Mouse (Mus musculus) neutrophil, adult 5-6 weeks (primary cell): ENCODE data around the gene Qrich1. TPM values are rescaled to one million over a fixed set of nuclear protein-coding genes. Genes with fewer than 3 reads are reported as not detected.

Experiments
- ATAC-seq: fragments of 151-379, 151-347 bp; 2 replicates; pipeline ENCODE4 v1.8.0; 2017; ENCODE audit warnings: mild to moderate bottlenecking, moderate TSS enrichment; ENCODE audit not compliant: insufficient number of reproducible peaks, poor library complexity, low FRiP score, severe bottlenecking; ENCODE audit errors: extremely low read depth
- total RNA-seq: library from RNA; stranded (forward); fragments of 200-1000 nt; gene quantifications from 2 replicates; pipeline ENCODE4 v1.2.3, GENCODE M21; 2017

Gene Qrich1
- total RNA-seq, 1 experiment from 2014 or later, result 158 TPM

GRCm38 (mm10) chr9:108540846-108541245, 24.2 kb downstream of the Qrich1 start:
- no peak for ATAC-seq

DNA sequence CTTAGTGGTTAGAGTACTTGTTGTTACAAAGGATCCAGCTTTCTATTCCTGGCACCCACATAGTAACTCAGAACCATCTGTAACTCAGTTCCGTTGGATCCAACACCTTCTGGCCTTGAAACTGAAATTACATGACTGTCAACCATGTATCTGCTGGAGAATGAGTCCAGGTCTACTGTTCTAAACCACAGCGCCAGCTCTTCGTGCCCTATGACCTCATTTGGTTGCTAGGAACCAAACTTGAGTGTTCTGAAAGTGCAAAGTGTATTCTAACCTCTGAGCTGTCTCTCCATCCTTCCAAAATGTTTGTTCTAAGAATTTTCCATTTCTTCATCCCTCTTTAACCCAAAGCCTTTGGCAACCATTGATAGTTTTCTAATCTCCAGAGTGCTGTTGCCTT, 29.4 kb downstream of the Qrich1 start:
- no peak for ATAC-seq

DNA sequence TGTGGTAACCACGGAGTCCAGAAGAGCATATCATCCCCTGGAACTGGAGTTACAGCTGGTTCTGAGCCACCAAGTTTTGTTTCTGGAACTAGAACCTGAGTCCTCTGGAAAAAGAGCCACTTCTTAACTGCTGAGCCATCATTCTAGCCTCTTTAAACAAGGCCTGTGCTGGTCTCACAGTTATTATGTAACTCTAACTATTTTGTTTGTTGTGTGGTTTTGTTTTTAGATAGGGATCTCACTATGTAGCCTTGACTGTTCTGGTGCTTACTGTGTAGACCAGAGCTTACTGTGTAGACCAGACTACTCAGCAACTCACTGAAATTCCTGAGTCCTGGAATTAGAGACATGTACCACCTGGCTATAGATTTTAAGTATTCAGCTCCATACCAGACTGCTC, 30.3 kb downstream of the Qrich1 start:
- no peak for ATAC-seq

- ATAC-seq, result no peak
These were observed 42.6 kb downstream of the Qrich1 start for GRCm38 (mm10) chr9:108559169-108559568.

GRCm38 (mm10) chr9:108560227-108560841, 43.7 kb downstream of the Qrich1 start, which contains the start of gene Impdh2:
TSS of gene Impdh2 (plus strand) at chr9:108560286.
- ATAC-seq, result peak; percentile 96

DNA sequence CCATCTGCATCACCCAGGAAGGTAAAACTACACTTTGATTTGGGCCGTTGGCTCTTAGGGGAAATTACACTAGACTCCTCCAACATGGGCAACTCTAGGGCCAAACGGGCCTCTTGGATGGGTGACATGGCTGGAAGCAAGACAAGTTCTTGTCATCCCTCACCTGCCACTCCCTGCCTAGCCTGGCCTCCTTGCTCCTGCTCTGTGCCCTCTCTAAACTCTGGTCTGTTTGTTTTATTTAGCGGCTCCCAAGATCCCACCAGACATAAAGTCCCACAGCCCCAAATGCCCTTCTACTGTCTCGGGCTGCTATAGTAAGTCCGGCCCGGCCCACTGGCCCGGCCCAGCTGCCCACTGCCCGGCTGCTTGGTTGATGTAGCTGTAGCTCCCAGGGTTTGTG, 47.1 kb downstream of the Qrich1 start:
- ATAC-seq, result no peak

DNA sequence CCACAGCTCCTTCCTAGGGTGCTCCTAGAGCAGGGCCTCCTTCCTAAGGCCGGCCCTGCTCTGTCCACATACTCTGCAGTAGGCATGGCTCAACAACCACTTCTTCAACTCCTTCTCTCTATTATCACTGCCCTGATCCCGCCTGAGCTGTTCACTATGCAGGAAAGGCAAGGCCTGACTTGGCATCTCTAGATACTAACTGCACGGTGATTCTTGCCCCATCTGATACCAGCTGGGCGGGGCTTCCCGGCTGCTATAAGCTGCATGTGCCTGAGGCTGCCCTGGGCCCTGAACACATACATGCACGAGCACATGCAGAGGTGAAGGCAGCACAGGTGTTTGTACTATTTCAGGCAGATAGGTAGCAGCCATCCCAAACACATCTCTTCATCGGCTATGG, 47.5 kb downstream of the Qrich1 start:
- no peak for ATAC-seq

DNA sequence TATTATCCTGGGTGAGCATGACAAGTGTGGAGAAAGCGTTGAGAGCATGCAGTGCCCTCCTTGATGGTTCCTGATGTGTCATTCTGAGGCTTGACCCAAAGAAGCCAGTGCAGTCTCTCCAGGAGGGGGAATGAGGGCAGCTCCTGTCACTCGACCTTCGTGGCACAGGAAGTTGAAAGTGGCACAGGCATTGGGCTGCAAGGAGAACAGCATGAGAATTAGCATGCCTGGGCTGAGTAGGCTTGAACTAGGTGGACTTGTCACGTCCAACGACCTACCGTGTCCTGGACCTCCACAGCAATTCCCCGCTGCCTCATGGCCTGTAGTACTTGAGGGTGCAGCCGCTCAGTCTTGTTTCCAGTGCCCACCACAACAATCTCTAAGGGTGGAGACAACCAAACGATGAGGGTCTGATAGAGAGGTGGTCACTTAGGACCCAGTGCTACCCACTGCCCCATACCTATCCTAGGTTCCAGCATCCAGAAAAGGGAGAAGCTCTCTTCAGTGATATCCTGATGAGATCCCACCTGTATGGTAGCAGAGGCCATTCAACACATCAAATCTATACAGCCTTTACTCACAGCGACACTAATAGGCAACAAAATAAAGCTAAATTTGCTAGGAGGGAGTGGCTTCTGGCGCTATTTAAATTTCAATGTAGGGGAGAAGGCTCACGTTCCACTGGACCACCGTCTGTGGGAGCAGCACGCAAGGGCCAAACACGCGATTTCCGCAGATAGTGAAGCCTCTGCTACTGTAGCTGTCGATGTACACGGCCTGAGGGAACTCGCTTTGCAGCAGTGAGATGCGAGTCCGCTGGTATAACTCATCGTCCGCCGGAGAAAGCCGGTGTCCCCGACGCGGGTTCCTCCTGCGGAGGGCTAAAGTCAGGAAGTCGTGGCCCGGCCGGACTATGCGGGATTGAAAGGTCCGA, 49.5 kb downstream of the Qrich1 start:
- no peak for ATAC-seq

DNA sequence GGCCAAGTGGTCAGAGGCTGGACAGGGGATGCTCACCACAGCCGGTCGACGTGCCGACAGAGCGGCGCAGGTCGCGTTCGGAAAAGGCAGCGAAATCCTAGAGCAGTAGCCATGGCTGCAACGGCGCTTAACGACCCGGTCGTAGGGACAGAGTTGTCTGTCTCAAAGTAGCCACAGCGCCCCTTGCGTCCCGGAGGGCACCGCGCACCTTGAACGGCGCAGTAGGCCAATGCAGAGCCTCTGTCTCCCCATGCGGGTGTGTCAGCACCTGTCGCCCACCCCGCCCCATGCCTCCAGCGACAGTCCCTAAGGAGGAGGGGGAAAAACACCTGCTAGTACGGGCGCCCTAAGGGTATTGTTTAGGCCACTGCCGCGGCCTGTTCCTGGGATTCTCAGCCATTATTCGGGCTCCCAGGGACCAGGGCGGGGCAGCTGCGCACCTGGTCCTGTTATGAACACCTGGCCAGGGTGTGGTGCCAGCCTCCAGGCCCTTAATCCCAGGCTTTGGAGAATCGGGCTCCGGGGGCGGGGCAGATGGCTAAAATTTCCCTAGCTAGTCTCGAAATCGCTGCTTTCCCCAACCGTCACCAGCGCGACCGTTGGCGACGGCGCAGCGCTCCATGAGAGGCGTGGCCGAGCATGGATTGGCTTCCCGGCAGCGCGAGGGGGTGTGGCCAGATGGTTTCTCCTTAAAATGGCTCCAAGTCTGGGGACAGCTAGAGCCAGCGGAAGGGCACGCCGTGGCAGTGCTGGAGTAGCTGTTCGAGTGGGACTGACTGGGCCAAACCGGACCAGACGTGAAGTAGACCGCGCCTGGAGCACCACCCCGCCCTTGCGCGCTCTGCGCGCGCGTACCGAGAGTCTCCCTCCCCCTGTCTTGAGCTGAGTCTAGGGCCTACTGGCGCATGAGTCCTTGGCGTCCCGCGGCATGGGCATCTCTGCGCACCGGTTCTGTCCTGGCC, 50.5 kb downstream of the Qrich1 start, which contains the start of gene Ndufaf3:
Gene Ndufaf3, minus strand, starts transcription at position 620 of the 962 bp plus-strand sequence.
- ATAC-seq, result peak; percentile 76

DNA sequence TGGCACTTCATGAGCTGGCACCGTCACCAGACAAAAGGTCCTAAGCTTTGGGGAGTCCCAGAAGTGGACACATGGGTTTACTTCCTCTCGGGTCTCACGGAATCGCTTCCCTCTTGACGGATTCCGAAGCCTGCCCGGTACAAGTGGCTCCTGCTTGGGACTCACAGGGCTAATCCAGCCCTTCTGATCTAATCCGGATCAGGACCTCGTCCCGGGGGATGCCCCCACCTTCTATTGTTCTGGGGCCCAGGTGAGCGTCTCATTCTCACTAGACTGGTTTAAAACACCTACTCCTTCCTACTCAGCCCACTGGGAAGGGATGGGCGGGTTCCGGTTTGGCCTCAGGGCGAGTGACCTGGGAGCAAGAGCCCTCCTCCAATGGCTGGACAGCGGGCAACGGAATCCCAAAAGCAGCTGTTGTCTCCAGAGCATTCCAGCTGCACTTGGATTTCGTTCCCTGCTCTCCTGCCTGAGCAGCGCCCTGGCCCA, 51.4 kb downstream of the Qrich1 start:
- no peak for ATAC-seq

- ATAC-seq, result no peak
These were observed 51.9 kb downstream of the Qrich1 start for GRCm38 (mm10) chr9:108568511-108568921.

- ATAC-seq, result peak; percentile 45
These were observed 53.0 kb downstream of the Qrich1 start, which contains the start of gene Dalrd3 for GRCm38 (mm10) chr9:108569381-108570206. TSS of gene Dalrd3 (plus strand) at chr9:108569886.

DNA sequence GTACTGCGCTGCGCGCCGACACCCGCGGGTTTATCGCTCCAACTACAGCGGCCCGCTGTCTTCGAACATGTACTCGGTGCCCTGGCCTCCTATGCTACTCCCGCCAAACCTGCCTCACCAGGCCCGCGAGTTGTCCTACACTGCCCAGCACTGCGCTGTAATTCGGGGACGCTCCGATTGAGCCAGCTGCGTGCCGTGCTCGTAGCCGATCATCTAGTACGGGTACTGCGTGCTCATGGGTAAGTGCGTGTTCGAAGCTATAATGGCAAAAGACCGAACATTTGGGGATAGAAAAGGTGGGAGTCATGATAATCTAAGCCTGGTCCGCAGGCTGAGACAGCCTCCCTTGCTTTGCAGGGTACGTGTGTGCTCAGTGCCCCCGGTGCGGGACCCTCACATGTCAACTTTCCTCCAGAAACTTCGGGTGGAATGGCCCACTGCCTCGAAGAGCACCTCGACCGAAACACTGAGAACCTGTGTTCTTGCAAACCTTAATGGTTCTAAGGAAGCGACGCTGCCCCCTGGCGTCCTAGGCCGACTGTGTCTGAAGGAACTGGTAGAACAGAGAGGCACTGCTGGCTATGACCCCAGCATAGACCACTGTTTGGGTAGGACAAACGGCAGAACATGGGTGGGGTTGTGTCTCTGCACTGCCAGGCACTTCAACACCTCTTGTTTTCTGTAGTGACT, 53.7 kb downstream of the Qrich1 start:
- peak; percentile 24 for ATAC-seq

- ATAC-seq, result no peak
These were observed 54.9 kb downstream of the Qrich1 start for GRCm38 (mm10) chr9:108571401-108571973.

DNA sequence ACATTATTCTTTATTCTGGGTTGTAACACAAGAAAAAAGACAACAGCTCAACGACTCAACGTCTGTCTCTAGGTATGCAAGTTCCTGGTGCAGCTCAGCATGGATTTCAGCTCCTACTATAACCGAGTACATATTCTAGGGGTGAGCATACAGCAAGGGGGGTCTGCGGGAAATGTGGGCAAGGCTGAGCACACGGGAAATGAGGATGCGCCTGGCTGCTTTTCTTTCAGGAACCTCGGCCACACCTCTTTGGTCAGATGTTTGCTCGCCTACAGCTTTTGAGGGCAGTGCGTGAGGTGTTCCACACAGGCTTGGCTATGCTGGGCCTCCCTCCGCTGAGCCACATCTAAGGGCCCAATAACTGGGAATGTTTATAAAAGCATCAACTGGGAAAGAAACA, 55.7 kb downstream of the Qrich1 start:
- no peak for ATAC-seq

DNA sequence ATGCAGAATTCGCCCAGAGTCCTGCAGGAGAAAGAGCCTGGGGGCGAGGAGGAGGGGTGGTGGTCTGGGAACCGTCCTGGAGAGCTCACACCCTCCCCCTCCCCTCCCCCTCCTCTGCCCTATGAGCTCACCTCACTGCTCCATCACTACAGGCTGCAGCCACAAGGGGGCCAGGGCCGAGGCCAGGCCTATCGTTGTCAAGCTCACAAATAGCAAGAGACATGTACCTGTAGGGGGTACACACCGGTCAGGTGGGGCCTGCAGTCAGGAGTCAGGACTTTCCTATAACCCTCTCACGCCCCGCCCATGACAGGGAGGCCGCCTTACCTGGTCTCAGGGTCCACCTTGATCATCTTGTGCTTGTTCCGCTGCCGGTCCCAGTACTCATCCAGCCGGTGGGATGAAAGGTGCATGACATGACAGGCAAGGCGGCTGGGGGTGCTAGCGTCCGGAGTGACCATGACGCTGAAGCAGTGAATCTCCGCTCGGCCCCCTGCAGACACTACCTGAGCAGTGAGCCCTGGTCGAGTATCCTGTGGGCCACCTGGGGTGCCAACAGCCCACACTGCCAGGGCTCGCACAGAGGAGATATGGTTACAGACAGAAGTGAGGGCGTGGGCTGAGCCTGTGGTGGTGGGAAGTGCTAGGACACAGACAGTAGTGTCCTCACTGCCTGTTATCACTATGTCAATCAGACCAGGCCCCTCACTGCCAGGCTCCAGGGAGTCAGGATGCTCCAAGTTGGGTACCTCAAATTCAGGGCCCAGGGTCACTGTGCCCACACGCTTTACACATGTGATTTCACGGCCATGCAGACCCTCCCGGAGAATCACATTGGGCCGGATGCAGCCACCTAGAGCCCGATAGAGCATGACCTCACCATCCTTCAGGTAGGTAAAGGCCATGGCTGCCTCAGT, 57.4 kb downstream of the Qrich1 start:
- ATAC-seq, result no peak
